Mouse (Mus musculus): ENCODE results near the gene Ifnl2.

DNA sequence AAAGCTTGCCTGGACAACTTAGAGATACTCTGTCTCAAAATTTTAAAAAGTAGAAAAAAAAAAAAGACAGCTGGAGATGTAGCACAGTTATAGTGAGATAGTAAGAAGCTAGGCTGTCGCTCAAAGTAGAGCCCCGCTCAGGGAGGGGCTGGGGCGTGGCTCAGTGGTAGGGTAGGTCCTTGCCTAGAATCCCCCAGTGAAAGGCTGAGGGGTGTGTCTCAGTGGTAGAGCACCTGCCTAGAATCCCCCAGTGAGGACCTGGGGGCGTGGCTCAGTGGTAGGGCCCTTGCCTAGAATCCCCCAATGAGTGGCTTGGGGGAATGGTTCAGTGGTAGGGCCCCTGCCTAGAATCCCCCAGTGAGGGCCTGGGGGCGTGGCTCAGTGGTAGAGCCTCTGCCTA is 49.9 kb downstream of the Ifnl2 start:
- TF ChIP-seq CTCF (IDR thresholded peaks at IDR 0.05; ENCODE audit: extremely low read depth, insufficient read length, insufficient replicate concordance, low read depth, low read length) = no peak
- no peak for TF ChIP-seq POLR2A (IDR thresholded peaks at IDR 0.05; ENCODE audit: low read depth, low read length)
